Mouse (Mus musculus): ENCODE measurements around the gene Hk1.

Gene Hk1

DNA sequence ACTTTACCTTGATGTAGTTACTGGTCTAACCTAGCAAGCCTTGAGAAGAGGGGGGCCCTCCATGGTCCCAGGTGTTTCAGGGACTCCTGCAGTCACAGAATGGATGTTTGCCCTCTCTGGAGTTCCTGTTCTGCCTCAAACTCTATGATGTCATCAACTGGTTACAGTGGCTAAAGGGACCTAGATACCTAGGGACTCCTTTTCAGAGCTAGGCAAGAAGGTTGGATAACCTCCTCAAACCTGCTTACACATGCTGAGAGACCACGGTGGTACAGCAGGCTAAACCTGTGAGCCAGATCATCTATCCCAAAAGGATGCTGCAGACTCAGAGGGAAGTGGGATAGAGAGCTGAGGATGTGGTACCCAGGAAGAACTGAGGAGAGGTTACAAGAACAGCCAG, at the start of gene Hk1:
Hk1 (minus strand) TSS at position 101 of the 400 bp plus-strand sequence.
- DNase-seq, result no peak

DNA sequence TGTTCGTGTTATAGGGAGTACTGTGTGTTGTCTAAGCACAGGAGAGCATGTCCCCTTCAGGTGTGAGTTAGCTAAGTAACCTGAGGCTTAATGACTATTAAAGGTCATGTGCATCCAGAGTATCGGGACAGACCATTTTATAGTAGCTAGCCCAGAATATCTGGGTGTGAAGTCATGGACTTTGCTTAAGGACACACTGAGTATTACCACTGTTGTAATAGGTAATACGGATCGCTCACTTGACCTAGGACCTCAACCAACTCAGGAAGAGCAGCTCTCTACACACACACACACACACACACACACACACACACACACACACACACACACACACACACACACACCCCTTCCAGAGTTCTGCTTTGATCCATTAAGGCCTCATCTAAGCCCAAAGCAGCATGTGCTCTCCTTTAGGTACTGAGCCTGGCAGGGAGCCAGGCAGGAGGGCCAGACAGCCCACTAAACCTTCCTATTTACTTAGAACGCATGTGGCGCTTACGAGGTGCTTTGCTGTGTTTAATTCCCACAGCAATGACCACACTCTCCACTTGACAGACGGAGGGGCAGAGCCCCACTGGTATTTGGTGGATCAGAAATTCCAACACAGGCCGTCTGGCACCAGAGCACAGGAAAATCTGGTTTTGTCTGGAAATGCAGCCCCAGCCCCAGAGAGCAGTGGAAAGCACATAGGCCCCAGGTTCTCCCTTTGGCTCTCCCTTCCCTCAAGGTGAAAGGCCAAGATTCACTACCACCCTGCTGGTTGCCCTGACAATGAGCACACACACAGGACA, 45.6 kb upstream of the Hk1 start:
- DNase-seq, result no peak

DNA sequence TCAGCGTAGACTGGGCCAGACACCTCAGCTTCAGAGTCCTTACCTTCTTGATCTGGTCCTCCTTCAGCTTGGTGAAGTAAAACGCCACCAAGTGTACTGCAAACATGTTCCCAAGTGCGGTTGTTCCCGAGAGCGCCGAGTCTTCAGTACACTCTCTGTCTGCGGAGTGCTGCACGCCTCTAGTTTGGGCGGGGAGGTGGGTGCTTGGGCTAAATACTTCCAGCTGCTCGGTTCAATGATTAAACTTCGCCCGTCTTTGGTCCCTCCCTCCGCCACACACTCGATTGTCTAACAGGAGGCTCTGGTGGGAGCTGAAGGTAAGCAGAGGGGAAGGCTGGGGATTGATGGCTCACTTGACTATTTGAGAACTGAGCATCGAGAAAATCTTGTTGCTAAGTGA, 42.5 kb upstream of the Hk1 start, which contains the start of gene Hkdc1:
Hkdc1 (minus strand) TSS at position 237 of the 400 bp plus-strand sequence.
- DNase-seq, result no peak

DNA sequence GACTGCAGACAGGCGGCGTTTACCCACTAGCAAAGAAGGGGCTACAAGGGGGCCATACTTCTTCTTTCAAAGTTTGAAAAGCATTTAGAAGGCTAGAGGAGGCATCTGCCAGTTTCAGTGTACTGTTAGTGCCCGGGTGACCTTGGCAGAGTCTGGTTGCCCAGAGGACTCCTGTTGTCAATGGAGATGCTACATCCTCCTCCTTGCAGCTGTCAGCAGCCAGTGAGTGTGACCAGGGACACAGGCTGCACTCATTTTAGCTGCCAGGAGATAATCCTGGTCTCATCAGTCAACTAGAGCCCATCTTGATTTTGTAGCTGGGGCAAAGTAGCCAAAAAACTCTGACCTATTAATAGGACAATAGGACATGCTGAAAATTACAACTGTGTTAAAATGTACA, 41.4 kb upstream of the Hk1 start:
- no peak for DNase-seq

DNA sequence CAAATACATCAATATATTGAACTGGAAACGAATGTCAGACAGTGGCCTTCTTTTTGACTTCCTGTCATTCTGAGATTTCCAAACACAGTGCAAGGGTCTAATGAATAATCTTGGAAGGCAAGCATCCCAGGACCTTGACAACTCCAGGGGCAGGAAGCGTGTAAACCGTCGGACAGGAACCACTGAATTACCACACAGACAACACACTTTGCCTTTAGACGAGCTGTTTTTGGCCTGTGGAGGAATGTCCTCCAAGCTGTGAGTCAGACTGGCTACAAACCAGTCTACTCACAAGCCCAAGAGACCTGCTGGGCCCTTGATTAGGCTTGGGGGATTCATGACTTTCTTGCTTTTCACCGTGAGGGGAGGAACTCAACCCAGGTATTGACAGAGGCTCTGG, 40.7 kb upstream of the Hk1 start:
- DNase-seq, result no peak

DNA sequence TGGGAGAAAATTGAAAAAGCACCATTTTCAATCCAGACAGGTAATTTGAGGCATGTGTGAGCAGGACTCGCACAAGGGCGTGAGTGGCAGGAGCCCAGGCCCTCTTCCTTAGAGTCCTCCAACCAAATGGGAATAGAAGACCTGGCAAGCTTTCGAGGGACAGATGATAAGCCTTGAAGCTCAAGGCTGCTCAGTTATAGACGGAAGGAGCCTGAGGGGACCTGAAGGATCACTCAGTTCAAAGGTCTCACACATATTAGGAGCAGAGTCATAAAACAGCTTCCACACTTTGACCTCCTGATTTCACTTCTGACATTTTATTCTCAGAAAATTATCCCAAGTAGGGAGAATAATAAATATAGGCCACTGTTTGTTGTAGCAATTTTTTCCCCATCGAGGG, 39.7 kb upstream of the Hk1 start:
- no peak for DNase-seq

DNA sequence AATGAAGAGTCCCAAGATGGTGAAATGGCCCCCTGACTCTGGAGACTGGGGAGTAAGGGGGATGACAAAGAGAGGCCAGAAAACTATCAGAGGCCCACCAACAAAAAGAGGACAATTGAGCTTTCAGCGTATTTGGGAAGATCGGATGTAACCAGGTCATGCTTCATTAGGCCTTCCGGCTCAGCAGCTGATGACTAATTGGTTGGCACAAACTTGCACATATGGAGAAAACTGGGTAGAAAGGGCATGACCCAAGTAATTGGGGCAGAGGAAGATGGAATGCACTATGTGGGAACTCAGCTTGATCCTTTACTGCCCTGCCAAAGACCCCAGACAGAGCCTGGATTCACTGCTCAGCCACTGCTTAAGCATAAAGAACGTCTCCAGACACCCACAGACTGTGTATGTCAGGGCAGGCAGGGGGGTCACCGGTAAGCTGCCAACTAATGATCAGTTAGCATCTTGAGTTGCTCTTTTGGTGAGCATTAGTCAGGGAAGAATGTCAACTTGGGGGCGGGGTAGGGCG, 39.2 kb upstream of the Hk1 start:
- DNase-seq, result no peak

DNA sequence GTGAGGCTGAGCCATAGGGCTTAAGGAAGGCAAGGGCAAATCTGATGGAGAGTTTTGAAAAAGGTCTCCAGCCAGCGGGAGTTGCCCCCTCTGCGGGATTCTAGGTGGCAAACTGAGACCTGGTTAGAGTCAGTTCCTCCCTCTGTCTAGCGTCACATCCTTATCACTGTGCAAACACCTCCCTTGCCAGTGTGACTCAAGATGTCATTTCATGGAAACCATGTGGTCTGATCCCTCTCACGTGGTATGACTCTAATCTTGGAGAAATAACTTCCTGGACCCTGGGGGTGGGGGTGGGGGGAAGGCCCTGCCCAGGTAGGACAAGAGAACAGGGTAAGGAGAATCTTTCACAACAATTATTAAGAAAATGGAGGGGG, 33.9 kb upstream of the Hk1 start:
- DNase-seq, result no peak

DNA sequence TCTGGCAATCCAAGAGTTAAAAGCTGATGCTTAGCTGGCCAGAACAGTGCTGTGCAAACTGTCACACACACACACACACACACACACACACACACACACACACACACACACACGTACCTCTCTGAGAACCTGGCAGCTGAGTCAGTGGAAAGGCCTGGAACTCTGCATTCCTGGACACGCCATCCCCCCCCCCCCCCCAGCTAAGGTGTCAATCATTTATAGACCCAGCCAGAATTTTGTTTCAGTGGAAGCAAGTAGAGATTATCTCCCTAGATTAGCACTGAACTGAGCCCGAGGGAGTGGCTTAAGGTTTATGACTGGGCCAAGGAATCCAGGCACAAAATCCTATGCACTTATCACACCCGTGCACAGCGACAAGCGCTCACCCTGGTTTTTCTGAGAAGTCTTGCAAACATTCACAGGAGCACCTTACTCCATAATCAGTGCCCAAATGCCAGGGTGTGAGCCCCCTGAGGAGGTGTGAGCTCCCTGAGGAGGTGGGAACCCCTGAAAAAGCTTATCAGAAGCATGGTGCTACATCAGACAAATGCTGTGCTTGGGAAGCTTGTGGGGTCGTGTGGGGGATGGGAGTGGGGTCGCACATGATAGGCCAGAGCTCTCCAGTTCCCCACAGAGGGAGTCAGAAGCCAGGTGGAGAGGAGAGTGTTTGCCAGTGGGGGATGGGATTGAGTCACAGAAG, 33.3 kb upstream of the Hk1 start:
- peak in 1 of 2 experiments; percentile 62 for DNase-seq

DNA sequence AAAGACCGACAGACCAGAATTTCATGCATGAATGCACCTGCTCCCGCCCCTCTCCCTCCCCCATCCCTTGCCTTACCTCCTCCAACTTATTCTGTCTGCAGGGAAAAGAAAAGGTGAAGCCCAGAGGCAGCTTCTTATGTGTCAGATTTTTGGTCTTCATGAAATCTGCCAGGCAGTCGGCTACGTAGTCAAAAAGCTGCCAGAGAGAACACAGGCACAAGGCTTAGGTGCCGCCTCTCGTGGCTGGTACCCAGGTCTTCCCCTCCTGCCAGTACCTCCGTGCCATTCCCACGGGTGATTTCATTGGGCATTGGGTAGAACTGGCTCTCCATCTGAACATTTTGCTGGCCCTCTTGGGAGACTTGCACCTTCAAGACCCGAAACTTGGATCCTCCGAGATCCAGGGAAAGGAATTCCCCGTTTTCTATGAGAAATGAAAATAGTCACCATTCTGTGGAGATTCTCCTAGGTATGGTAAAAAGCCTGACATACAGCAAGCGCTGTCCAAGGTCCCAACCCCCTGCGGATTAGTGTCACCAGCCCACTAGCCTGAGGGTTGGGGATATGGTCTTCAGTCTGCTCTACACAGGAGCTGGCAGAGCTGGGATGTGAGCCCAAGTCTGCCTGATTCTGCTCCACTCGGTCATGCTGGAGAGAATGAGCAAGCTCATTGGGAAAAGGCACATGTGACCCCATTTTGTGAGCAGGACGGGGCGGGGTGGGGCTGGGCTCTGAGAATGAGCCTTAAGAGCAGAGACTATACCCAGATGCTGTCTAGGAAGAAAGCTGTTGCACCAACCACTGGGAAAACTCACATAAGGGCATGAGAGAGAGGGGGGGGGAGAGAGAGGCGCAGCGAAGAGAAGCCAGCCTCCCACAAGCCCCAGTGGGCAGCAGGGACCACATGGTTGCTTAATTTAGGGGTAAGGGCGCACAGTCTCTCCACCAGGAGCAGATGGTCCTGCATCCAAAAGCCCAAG, 32.0 kb upstream of the Hk1 start:
- DNase-seq, result peak; percentile 64 to 73

DNA sequence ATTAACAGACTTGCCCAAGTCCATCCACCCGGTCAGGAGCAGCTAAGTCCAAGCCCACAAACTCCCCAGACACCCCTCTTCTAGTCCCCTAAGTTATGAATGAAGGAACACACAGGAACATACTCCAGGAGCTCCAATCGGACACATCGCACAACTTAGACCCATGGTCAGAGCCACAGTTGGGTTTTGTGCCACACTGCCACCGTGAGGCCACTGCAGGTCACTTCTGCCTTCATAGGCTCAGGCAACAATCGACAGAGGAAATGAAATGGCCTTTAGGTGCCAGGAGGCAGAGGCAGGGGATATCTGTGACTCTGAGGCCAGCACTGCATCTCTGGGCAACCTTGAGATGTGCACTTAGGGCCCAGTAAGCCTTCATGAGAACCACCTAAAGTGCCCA, 31.2 kb upstream of the Hk1 start:
- DNase-seq, result peak; percentile 87 to 88

DNA sequence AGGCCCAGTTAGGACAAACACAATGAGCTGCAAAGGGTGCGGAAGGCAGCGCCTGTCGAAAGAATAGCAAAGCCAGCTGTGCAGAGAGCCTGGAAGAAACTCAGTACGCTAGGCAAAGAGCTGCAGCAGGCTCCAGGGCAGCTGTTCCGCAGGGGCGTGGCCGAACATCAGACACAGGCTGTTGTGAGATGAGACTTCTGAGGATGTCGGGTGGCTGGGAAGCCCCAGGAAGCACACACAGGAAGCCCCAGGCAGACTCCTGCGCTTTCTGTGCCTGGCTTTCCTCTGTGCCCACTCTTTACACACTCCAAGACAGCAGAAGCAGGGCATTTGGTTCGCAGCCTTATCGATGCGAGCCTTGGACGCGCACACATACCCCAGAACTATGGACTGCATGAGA, 25.2 kb upstream of the Hk1 start:
- no peak for DNase-seq

DNA sequence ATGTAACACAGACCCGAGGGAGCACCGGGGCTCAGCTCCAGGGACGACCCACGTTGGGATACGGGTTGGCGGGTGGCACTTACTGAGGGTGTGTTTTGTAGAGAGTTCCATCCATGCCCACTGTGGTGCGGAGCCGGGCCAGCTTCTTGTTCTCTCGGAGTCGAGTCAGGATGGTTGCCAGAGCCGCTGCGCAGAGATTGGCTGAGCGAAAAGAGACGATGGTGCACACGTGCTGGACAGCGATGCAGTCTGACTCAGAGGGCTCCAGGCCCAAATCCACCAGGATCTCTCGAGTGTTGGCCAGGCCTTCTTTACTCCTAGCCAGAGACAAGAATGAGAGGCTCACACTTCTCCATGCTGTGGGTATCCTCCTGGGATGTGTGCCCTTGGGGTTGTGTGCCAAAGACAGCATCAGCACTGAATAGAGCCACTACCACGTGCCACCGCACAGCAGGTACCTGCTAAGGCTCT, 22.0 kb upstream of the Hk1 start:
- peak; percentile 77 to 85 for DNase-seq

DNA sequence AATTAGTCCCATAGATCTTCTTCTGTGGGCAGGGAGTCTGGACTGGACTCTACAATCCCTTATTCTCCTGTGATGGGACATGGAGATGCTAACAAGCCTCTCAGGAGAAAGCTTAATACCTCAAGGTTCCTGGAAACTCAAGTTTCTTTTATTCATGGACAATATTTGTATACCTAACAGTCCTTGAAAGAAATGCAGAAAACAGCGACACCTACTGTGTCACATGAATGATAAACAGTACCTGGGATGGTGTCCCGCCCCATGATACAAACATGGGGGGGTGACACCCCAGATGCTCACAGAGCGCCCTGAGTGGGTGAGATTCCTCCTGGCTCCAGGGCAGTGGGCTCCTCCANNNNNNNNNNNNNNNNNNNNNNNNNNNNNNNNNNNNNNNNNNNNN, 3.3 kb upstream of the Hk1 start:
- no peak for DNase-seq

DNA sequence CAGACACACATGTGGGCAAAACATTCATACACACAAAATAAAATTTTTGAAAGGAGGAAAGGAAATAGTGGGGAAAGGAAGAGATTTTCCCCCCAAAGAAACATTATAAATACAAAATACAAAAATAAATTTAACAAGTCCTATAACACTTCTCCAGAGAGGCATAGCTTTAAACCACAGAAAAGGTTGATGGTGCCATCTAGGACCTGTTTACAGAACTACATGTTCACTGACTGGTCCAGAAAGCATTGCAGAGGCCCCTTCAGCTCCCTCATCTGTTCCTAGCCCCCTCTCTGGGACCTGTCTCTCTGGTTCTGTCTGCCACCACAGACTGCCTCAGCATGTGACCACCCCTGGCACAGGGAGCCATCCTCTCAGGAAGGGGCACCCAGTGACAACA, 1.2 kb upstream of the Hk1 start:
- peak; percentile 24 to 28 for DNase-seq

DNA sequence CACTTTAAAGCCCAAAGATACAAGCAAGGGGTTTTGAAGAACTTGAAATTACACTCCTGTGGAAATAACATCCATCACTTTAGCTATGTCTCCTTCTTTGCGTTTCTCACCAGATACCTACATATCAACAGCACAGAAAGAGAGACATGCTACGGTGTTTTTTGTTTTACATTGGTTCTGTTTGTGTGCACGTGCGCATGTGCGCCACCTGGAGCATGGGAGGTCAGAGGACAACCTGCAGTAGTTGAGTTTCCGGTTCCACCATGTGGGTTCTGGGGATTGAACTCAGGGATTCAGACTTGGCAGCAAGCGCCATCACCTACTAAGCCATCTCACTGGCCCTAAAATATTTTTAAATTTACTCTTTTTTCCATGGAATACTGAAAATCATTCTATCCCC, 20.9 kb downstream of the Hk1 start:
- no peak for DNase-seq

DNA sequence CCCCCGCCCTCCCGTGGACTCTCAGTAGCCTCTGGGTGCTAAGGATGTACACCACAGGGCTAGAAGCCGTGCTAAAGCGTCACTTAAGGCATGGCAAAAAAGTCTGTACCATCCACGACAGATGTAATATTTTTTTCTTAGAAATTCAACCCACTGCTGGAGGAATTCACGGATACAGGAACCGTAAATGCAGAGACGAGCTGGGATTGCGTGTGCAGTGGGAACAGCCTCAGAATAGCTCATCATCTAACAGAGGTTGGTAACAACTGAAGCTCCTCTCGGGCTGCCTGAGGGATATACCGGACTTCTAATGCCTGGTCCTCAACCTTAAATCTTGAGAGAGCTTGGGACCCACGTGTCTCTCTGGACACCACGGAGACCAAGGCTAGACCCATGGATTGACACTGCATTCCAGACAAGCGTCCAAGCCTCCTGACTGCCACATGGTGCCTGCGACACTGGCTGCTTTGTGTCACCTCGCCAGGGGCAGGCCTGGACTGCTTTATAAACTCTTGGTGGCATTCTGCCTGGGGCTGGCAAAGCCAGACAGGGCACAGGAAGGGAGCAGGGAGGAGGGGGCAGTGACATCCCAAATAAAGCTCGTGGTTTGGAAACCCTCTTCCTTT, 23.5 kb downstream of the Hk1 start:
- DNase-seq, result peak; percentile 55

DNA sequence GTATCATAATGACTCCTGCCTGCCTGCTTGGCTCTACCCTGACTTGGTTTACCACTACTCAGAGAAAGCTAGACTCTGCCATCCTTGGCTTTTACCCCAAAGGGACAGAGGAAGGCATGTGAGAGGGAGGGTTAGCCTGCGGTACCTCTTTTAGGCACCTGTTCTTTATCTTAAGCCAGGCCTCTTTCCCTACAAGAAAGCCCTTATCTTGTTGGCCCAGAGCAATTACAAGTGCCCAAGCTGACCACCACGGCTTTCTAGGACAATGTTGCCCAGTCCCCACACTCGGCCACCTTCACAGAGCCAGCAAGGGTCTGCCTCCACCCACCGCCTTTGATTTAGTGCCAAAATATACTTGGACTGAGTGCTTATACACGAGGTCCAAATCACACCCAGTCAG, 34.6 kb downstream of the Hk1 start:
- no peak for DNase-seq

DNA sequence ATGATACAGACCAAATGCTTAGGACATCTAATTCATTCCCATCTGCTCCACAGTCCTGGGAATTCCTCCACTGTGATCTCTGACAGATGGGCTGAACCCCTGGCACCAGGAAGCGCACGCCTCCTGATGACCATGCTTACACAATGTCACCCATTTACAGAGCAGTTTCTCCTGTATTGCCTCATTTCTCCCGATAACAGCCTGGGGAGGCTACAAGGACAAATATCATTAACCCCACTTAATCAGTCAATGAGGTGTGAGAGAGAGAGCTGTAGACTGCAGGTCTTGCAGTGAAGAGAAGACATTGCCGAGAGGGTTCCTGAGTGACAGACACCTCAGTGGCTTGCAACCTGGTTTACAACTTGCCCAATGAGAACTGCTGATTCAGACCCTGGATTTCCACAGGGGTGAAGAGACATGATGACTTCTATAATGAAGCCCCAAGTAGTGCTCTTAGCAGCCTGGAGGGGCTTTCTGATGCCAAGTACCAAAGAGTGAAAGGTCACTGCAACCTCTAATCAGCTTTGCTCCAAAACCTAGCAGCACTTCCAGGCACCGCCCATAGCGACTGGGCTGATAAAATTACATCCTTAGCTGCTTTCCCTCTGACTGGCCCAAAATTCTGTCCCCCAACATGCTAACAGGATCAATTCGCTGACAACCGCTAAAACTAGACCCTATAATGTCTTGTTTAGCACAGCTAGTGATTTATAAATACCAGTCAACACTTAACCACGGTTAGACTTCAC, 35.5 kb downstream of the Hk1 start:
- no peak for DNase-seq

DNA sequence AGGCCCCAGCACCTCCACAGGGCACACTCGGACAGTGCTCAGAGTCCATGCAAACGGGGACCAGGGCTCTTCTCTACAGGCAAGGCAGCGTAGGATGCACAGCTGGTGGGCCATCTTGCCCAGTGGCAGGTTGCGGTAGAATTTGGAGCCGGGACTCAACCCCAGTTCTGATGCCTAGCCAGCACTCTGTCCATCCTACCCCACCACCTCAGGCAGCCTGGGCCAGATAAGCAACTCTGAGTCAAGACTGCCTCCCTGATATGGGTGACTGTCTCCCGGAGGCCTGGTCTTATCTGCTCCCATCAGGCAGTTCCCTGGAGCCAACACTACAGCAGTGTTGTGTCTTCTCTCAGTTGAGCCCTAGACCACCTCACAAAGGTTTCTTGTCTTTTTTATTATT, 37.2 kb downstream of the Hk1 start:
- DNase-seq, result peak in 1 of 2 experiments; percentile 4

DNA sequence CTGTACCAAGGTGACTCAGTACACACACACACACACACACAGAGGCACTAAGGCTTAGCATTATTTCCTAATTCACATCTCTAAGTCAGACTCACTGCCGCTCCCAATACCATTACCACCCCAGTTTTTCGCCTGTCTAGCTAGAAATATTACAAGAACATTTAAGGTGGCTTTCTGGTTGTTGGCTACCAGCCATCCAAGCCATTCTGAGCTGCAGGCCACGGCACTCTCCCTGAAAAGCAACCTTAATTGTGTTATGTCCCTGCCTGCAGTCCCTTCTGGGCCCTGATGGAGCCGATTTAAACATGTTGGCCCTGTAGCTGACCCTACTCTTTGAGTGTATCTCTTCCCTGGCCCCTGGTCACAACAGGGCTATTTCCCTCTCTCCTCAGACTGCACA, 37.8 kb downstream of the Hk1 start:
- no peak for DNase-seq

DNA sequence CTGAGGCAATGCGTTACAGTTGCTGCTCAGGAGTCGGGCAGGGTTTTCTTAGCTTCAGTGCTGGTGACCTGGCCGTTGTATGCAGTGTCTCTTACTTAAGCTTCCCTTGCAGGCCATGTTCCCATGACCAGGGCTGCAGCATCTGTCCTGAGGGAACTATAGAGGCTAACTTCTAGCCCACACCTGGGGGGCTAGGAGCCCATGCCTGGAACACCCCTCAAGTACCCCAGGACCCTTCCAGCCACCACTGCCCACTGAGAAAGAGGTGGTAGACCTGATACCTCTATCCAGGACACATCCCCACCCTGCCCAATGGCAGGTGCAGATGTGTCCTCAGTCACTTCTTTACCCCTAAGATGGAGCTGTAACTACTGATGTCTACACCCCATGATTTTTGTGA, 38.7 kb downstream of the Hk1 start:
- no peak for DNase-seq

Data from cerebellum, postnatal 14 days (tissue).